Mouse (Mus musculus): ENCODE measurements around the gene Ing4.
"Not testable (repeated sequence)": the region's sequence is repeated elsewhere in the genome, so short reads cannot be mapped to it uniquely, and the experiment has no call there.

Gene Ing4

GRCm38 (mm10) chr6:125041047-125041446 is 1.5 kb downstream of the Ing4 start:
- no peak for DNase-seq (ENCODE audit: low spot score in 2 of 2)

GRCm38 (mm10) chr6:125042081-125042480 is 2.5 kb downstream of the Ing4 start:
- no peak for DNase-seq (ENCODE audit: low spot score in 2 of 2)

- DNase-seq (ENCODE audit: low spot score in 2 of 2): peak; percentile 60 to 74
Observed at GRCm38 (mm10) chr6:125046691-125047090, 7.1 kb downstream of the Ing4 start.

GRCm38 (mm10) chr6:125049678-125050077 is 10.1 kb downstream of the Ing4 start, which contains the start of gene Acrbp:
Gene Acrbp (plus strand): TSS chr6:125049689.
- DNase-seq (ENCODE audit: low spot score in 2 of 2): no peak

GRCm38 (mm10) chr6:125051237-125051636 is 11.7 kb downstream of the Ing4 start:
- no peak for DNase-seq (ENCODE audit: low spot score in 2 of 2)

GRCm38 (mm10) chr6:125061493-125061892 is 21.9 kb downstream of the Ing4 start:
- DNase-seq (ENCODE audit: low spot score in 2 of 2): no peak

- no peak for DNase-seq (ENCODE audit: low spot score in 2 of 2)
Observed at GRCm38 (mm10) chr6:125062511-125062910, 23.0 kb downstream of the Ing4 start.

- no peak for DNase-seq (ENCODE audit: low spot score in 2 of 2)
Observed at GRCm38 (mm10) chr6:125063906-125064305, 24.3 kb downstream of the Ing4 start.

GRCm38 (mm10) chr6:125065223-125065622 is 25.7 kb downstream of the Ing4 start:
- not testable (repeated sequence) for DNase-seq (ENCODE audit: low spot score in 2 of 2)

GRCm38 (mm10) chr6:125067571-125067995 is 28.0 kb downstream of the Ing4 start, which contains the start of gene Lpar5:
Gene Lpar5 (plus strand): TSS chr6:125067920.
- DNase-seq (ENCODE audit: low spot score in 2 of 2): no peak

GRCm38 (mm10) chr6:125071170-125071895 is 31.8 kb downstream of the Ing4 start:
- no peak for DNase-seq (ENCODE audit: low spot score in 2 of 2)

GRCm38 (mm10) chr6:125071896-125072279 is 32.3 kb downstream of the Ing4 start:
- DNase-seq (ENCODE audit: low spot score in 2 of 2): no peak

GRCm38 (mm10) chr6:125073825-125074224 is 34.3 kb downstream of the Ing4 start:
- no peak for DNase-seq (ENCODE audit: low spot score in 2 of 2)

- DNase-seq (ENCODE audit: low spot score in 2 of 2): no peak
Observed at GRCm38 (mm10) chr6:125081394-125081793, 41.8 kb downstream of the Ing4 start.

- peak; percentile 64 to 74 for DNase-seq (ENCODE audit: low spot score in 2 of 2)
Observed at GRCm38 (mm10) chr6:125081797-125082560, 42.4 kb downstream of the Ing4 start.

GRCm38 (mm10) chr6:125082801-125083386 is 43.3 kb downstream of the Ing4 start:
- DNase-seq (ENCODE audit: low spot score in 2 of 2): no peak

- DNase-seq (ENCODE audit: low spot score in 2 of 2): no peak
Observed at GRCm38 (mm10) chr6:125084424-125084823, 44.9 kb downstream of the Ing4 start.

- no peak for DNase-seq (ENCODE audit: low spot score in 2 of 2)
Observed at GRCm38 (mm10) chr6:125087937-125088336, 48.4 kb downstream of the Ing4 start.

GRCm38 (mm10) chr6:125088561-125089321 is 49.2 kb downstream of the Ing4 start:
- DNase-seq (ENCODE audit: low spot score in 2 of 2): no peak

GRCm38 (mm10) chr6:125089521-125090321 is 50.2 kb downstream of the Ing4 start:
- DNase-seq (ENCODE audit: low spot score in 2 of 2): peak; percentile 58 to 71

All from frontal cortex, postnatal 25 days (tissue).